Mouse (Mus musculus) ES-Bruce4 (cell line): ENCODE measurements around the gene Gjb5. TPM values are rescaled to one million over a fixed set of nuclear protein-coding genes. Genes with fewer than 3 reads are reported as not detected.

ENCODE experiments used
- H3K27ac ChIP-seq: 2 replicates; pipeline ENCODE4 v1.5.1; 2012; ENCODE audit warnings: low read length, inconsistent platforms; ENCODE audit not compliant: insufficient read depth
- H3K27me3 ChIP-seq: 2 replicates; pipeline ENCODE4 v1.6.1; 2012; ENCODE audit warnings: mild to moderate bottlenecking, low read length, inconsistent platforms; ENCODE audit not compliant: control insufficient read depth, poor library complexity, insufficient read depth, severe bottlenecking
- H3K36me3 ChIP-seq: 2 replicates; pipeline ENCODE4 v1.6.1; 2012; ENCODE audit warnings: inconsistent platforms, mild to moderate bottlenecking, low read length, moderate library complexity; ENCODE audit not compliant: control insufficient read depth, poor library complexity, insufficient read depth, severe bottlenecking
- H3K4me1 ChIP-seq: one replicate; pipeline ENCODE4 v1.8.1; 2011; ENCODE audit warnings: low read length; ENCODE audit not compliant: control insufficient read depth, insufficient read depth
- H3K4me3 ChIP-seq: 2 replicates; pipeline ENCODE4 v1.5.1; 2011; ENCODE audit warnings: low read depth, mild to moderate bottlenecking, low read length
- H3K9ac ChIP-seq: 2 replicates; pipeline ENCODE4 v1.6.1; 2012; ENCODE audit warnings: low read depth, mild to moderate bottlenecking, inconsistent platforms; ENCODE audit not compliant: poor library complexity, severe bottlenecking
- H3K9me3 ChIP-seq: replicated peaks from 2 replicates; pipeline ENCODE4 v1.6.1; 2012; ENCODE audit warnings: mild to moderate bottlenecking, low read length, inconsistent platforms; ENCODE audit not compliant: control insufficient read depth, poor library complexity, insufficient read depth, severe bottlenecking
- CTCF ChIP-seq: IDR thresholded peaks from one replicate; pipeline ENCODE4 v1.8.1; 2011; ENCODE audit warnings: low read depth, low read length
- EP300 ChIP-seq: IDR thresholded peaks from 2 replicates; pipeline ENCODE4 v1.6.1; 2011; ENCODE audit warnings: low read depth, low read length; ENCODE audit not compliant: insufficient read depth
- POLR2A ChIP-seq: IDR thresholded peaks from one replicate; pipeline ENCODE4 v1.8.1; 2011; ENCODE audit warnings: low read length; ENCODE audit not compliant: insufficient read depth
- polyA plus RNA-seq: library from polyadenylated mRNA; stranded (reverse); fragments of >200 nt; gene quantifications from 2 replicates; pipeline ENCODE4 v1.2.4, GENCODE M21; 2011; ENCODE audit warnings: low read depth; ENCODE audit not compliant: missing spikeins, insufficient read depth, insufficient read length

The Gjb5 gene
- polyA plus RNA-seq, 1 experiment, result 15.9 TPM

GRCm38 (mm10) chr4:127313861-127314260 lies 44.1 kb downstream of the Gjb5 start, which contains the start of gene Gja4:
Gja4 (minus strand) TSS chr4:127314039.
- H3K27me3 ChIP-seq, result no peaks in the 10 kb centered on the region

GRCm38 (mm10) chr4:127312349-127312748 lies 45.6 kb downstream of the Gjb5 start:
- Histone ChIP-seq H3K9me3 (no peaks in the 10 kb centered on the region), H3K9ac (no peak overlapping the region), H3K4me1 (no peaks in the 10 kb centered on the region), H3K4me3 (no peak overlapping the region), H3K36me3 (no peaks in the 10 kb centered on the region), H3K27ac (no peak overlapping the region), H3K27me3 (no peaks in the 10 kb centered on the region)
- TF ChIP-seq EP300 (no peak), POLR2A (no peak), CTCF (no peak)

More at GRCm38 (mm10) chr4:127313861-127314260, 44.1 kb downstream of the Gjb5 start, which contains the start of gene Gja4:
- no peaks in the 10 kb centered on the region for H3K9me3 ChIP-seq
- H3K36me3 ChIP-seq, result no peaks in the 10 kb centered on the region
- H3K4me3 ChIP-seq, result peak within 1 kb of the TSS; percentile 73
- no peaks in the 10 kb centered on the region for H3K4me1 ChIP-seq
- TF ChIP-seq EP300 (no peak), POLR2A (no peak), CTCF (peak; percentile 36)
- H3K27ac ChIP-seq, result no peak within 1 kb of the TSS
- peak within 1 kb of the TSS; percentile 55 for H3K9ac ChIP-seq

- Histone ChIP-seq H3K36me3 (no peaks in the 10 kb centered on the region), H3K9ac (no peak overlapping the region), H3K27ac (no peak overlapping the region), H3K4me3 (no peak overlapping the region), H3K9me3 (no peaks in the 10 kb centered on the region), H3K4me1 (no peaks in the 10 kb centered on the region), H3K27me3 (no peaks in the 10 kb centered on the region)
- TF ChIP-seq CTCF (no peak), EP300 (no peak)
These were observed 46.4 kb downstream of the Gjb5 start for GRCm38 (mm10) chr4:127311561-127311960.

GRCm38 (mm10) chr4:127306915-127307314 lies 51.1 kb downstream of the Gjb5 start:
- Histone ChIP-seq H3K9ac (no peak overlapping the region), H3K4me1 (no peaks in the 10 kb centered on the region), H3K4me3 (no peak overlapping the region), H3K27me3 (no peaks in the 10 kb centered on the region), H3K36me3 (no peaks in the 10 kb centered on the region), H3K9me3 (no peaks in the 10 kb centered on the region), H3K27ac (no peak overlapping the region)
- TF ChIP-seq EP300, result no peak
- no peak for TF ChIP-seq CTCF
- TF ChIP-seq POLR2A, result no peak

Other genes starting within 250 kb of the Gjb5 start
- gene Tmem35b, start 234.5 kb downstream of the Gjb5 start, polyA plus RNA-seq, result 9.0 and 10.0 TPM in 2 replicates
- gene Dlgap3, start 189.0 kb downstream of the Gjb5 start, polyA plus RNA-seq, result 7.4 and 9.5 TPM in 2 replicates
- 26.6 and 28.8 TPM in 2 replicates for gene Smim12, start 114.4 kb downstream of the Gjb5 start, polyA plus RNA-seq
- gene Gja4, start 44.1 kb downstream of the Gjb5 start, polyA plus RNA-seq, result 1.4 TPM in 2 replicates
- gene Gjb3, start 27.3 kb downstream of the Gjb5 start, polyA plus RNA-seq, result 57.2 and 66.7 TPM in 2 replicates
- 2.1 and 2.6 TPM in 2 replicates for gene Gjb4, start 4.1 kb downstream of the Gjb5 start, polyA plus RNA-seq